Mouse (Mus musculus): ENCODE data around the gene Anks6.

DNA sequence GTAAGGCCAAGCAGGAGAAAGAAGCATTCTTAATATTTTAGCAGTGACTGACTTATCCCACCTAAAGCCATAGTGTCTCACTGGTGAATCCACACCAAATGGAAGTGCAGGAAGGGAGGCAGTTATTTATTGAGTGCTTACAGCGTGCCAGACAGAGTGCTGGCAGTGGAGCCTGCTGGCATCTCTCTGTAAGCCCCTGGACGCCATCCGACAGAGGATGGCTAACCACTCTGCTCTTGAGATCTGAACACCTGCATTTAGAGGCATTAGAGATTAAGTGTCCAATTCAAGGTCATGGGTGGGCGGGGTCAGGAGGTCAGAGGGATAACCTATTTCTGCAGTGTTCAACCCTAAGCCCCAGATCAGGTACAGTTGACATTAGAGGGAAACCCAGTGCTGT, 68.4 kb downstream of the Anks6 start:
- TF ChIP-seq POLR2A (IDR thresholded peaks at IDR 0.05; ENCODE audit: control insufficient read depth, extremely low read depth, insufficient read depth, low read length, poor library complexity) (no peak), CTCF (IDR thresholded peaks at IDR 0.05; ENCODE audit: borderline replicate concordance, control insufficient read depth, extremely low read depth, insufficient read depth, low read length, poor library complexity) (no peak)

Data from thymus, adult 2 months (tissue).